Mouse (Mus musculus): Measurements from ENCODE around the gene Asgr2. TPM values are rescaled to one million over a fixed set of nuclear protein-coding genes. Genes with fewer than 3 reads are reported as not detected.

The Asgr2 gene
- polyA plus RNA-seq, 1 experiment = not detected

DNA sequence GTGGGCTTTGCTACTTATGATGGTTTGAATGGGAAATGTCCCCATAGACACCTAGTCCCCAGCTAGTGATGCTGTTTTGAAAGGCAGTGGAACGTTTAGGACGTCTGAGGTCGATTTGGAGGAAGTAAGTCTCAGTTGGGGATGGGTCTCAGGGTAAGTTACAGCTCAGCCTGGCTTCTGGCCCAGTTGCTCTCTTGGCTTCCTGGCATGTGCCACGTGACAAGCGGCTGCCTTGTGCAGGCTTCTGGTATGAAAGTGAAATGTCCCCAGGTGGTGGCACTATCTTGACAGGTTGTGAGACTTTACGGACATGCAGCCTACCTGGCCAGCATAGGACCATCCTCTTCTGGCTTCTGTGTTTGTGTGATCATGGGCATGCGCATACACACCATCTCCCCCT, 12.5 kb upstream of the Asgr2 start:
- Histone ChIP-seq H3K4me3 (replicated peaks) (no peak overlapping the region), H3K36me3 (ENCODE audit: control insufficient read depth) (no peaks in the 10 kb centered on the region), H3K4me1 (ENCODE audit: control insufficient read depth) (peaks cover 43% of the 10 kb centered on the region)

DNA sequence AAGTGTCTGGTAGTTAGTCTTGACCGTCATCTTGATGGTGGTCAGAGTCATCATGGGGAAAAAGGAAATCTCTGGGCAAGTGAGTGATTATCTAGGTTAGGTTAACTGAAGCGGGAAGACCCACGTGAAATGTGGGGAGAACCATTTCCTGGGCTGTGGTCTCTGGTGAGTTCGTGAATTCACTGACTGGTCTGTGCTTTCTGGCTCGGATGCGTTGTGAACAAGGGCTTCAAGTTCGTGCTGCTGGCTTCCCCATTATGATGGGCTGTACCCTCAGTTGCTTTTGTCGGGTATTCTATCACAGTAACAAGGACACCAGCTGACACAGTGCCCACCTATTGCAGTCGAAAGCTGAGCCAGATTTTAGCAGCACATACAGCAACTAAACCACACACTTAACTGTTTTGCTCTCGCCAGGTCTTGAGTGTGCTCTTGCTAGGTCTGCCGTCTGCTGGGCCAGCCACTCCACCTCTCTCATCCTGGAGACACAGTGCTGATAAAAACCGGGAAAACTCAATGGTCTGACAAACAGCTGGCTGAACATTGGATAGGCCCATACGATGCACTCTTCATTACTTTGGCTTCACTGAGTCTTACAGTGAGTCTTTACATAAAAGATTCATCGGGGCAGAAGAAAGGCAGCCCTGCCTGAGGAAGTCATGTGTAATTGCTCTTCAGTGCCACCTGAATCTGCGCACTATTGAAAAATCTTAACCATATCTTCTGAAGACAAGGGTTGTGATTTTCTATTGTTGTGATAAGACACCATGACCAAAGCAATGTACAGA, 11.4 kb upstream of the Asgr2 start:
- Histone ChIP-seq H3K36me3 (ENCODE audit: control insufficient read depth) (no peaks in the 10 kb centered on the region), H3K4me1 (ENCODE audit: control insufficient read depth) (peaks cover 32% of the 10 kb centered on the region), H3K9me3 (ENCODE audit: control insufficient read depth, low read length) (no peaks in the 10 kb centered on the region), H3K27me3 (ENCODE audit: control insufficient read depth) (peaks cover 11% of the 10 kb centered on the region), H3K4me3 (replicated peaks) (no peak overlapping the region)
- TF ChIP-seq GATA1 (IDR thresholded peaks at IDR 0.05; ENCODE audit: low read length) (no peak), TAL1 (IDR thresholded peaks at IDR 0.05; ENCODE audit: low read length) (no peak)

More for the DNA sequence above, 12.5 kb upstream of the Asgr2 start:
- Histone ChIP-seq H3K27me3 (ENCODE audit: control insufficient read depth) (peaks cover 11% of the 10 kb centered on the region), H3K9me3 (ENCODE audit: control insufficient read depth, low read length) (no peaks in the 10 kb centered on the region)
- no peak for TF ChIP-seq TAL1 (IDR thresholded peaks at IDR 0.05; ENCODE audit: low read length)
- no peak for TF ChIP-seq GATA1 (IDR thresholded peaks at IDR 0.05; ENCODE audit: low read length)

DNA sequence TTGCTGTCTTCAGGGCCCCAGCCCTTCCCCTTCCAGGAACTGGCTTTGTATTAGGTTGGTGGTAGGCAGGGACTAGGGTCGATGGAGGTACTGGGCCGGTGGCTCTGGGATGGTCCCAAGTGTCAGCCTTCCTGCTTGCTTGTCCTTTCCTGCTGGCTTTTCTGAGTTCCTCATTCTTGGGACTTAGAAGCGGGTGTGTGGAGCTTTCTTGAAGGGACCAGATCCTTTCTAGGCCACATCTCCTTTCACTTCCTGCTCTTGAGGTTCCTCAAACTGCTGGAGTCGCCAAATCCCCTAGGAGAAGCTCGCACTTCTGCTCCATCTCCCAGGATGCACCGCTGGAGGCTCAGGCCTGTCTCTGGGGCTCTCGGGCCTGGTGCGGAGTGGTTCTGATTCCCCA, 7.9 kb upstream of the Asgr2 start:
- Histone ChIP-seq H3K9me3 (ENCODE audit: control insufficient read depth, low read length) (peaks cover 8% of the 10 kb centered on the region), H3K36me3 (ENCODE audit: control insufficient read depth) (no peaks in the 10 kb centered on the region), H3K4me1 (ENCODE audit: control insufficient read depth) (peaks cover 7% of the 10 kb centered on the region), H3K4me3 (replicated peaks) (no peak overlapping the region), H3K27me3 (ENCODE audit: control insufficient read depth) (peaks cover 11% of the 10 kb centered on the region)
- TF ChIP-seq TAL1 (IDR thresholded peaks at IDR 0.05; ENCODE audit: low read length) = no peak
- no peak for TF ChIP-seq GATA1 (IDR thresholded peaks at IDR 0.05; ENCODE audit: low read length)

DNA sequence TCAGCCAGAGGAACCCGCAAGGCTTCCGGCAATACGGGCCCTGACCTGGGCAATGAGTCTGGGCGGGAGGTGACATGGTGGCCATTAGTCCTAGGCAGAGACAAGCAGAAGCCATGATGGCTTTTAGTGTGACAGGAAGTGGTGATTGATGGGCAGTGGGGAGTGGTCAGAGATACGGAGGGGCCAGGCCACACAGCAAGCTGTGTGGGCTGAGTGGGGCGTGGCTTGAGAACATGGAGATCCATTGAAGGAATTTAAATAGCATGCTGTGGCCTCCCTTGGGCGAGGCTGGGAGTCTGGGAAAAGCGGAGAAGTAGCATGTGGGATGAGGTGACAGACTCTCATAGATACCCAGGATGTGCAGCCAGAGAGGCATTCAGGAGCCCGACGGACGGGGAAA, 5.0 kb downstream of the Asgr2 start:
- H3K4me3 ChIP-seq (replicated peaks) = no peak overlapping the region
- H3K9me3 ChIP-seq (ENCODE audit: control insufficient read depth, low read length) = no peaks in the 10 kb centered on the region; the same call in 1 of the 2 replicates
- no peak for TF ChIP-seq TAL1 (IDR thresholded peaks at IDR 0.05; ENCODE audit: low read length)
- no peak for TF ChIP-seq GATA1 (IDR thresholded peaks at IDR 0.05; ENCODE audit: low read length)
- H3K4me1 ChIP-seq (ENCODE audit: control insufficient read depth) = no peaks in the 10 kb centered on the region
- no peaks in the 10 kb centered on the region; the same call in 1 of the 2 replicates for H3K36me3 ChIP-seq (ENCODE audit: control insufficient read depth)
- H3K27me3 ChIP-seq (ENCODE audit: control insufficient read depth) = 0 out of 2 replicates have a peak, but pooled peaks cover 2% of the 10 kb centered on the region

DNA sequence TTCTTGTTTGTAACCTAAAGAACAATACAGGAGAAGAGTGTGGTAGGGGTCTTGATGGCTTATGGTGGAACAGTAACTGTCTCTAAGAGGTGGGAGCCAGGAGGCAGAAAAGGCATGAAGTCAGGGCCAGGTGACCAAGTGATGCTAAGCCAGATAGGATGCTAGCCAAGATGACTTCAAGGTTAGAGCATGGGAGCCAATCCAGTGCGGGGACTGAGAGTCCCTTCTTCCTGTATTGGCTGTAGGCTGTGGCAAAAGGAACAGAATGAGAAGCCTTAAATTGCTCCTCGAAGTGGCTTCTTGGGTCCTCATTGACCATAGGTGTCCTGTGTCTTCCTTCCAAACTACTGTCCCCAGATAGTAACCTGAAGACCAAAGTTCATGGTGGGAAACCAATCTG, 6.7 kb downstream of the Asgr2 start:
- 0 out of 2 replicates have a peak, but pooled peaks cover 2% of the 10 kb centered on the region for H3K27me3 ChIP-seq (ENCODE audit: control insufficient read depth)

DNA sequence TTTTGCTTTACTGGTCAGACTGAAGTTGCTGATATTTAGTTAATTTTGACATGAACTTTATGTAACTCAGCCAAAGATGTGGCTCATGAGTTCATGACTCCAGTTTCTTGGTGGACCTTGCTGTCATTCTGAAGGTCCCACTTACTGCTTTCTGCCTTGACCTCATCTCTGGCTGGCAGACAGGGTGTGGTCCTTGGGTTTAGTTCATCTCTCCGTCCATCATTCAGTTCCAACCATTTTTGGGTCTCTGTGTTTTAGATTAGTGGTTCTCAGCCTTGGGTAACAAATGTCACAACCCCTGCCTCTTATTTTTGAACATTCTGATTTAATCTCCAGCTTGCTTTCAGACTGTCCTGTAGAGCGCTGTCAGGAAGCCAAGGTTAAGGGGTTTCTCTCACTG, 7.4 kb downstream of the Asgr2 start:
- TF ChIP-seq TAL1 (IDR thresholded peaks at IDR 0.05; ENCODE audit: low read length) (no peak), GATA1 (IDR thresholded peaks at IDR 0.05; ENCODE audit: low read length) (no peak)
- Histone ChIP-seq H3K27me3 (ENCODE audit: control insufficient read depth) (0 out of 2 replicates have a peak, but pooled peaks cover 2% of the 10 kb centered on the region), H3K4me3 (replicated peaks) (no peak overlapping the region), H3K9me3 (ENCODE audit: control insufficient read depth, low read length) (no peaks in the 10 kb centered on the region), H3K4me1 (ENCODE audit: control insufficient read depth) (no peaks in the 10 kb centered on the region), H3K36me3 (ENCODE audit: control insufficient read depth) (no peaks in the 10 kb centered on the region; the same call in 1 of the 2 replicates)

More for the DNA sequence above, 6.7 kb downstream of the Asgr2 start:
- H3K9me3 ChIP-seq (ENCODE audit: control insufficient read depth, low read length) = no peaks in the 10 kb centered on the region
- no peak overlapping the region for H3K4me3 ChIP-seq (replicated peaks)
- H3K4me1 ChIP-seq (ENCODE audit: control insufficient read depth) = no peaks in the 10 kb centered on the region
- H3K36me3 ChIP-seq (ENCODE audit: control insufficient read depth) = no peaks in the 10 kb centered on the region; the same call in 1 of the 2 replicates
- TF ChIP-seq GATA1 (IDR thresholded peaks at IDR 0.05; ENCODE audit: low read length) = no peak

DNA sequence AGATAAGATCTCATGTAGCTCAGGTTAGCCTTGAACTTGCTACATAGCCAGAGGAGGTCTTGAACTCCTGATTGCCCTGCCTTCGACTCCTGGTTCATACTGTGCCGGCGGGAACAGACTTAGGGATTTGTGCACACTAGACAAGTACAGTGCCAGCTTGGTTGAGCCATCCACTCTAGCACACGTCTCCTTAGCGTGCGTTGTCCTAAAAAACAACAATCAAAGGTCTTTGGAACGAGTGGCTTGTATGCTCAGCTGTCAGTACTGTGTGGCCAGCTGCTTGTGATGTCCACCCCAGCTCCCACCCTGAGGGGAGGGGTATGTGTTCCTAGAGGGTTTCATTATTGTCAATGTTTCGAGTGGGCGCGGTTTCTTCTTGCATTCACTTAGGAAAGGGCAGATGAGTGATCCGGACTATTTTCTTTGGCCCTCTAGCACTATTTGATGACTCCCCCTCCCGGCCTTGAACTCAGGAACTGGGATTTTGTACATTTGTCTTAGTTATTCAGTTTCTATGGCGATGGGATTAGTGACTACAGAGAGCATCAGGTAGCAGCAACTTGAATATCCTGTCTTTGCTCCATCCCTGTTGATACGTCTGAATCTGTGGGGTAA, 11.4 kb downstream of the Asgr2 start:
- Histone ChIP-seq H3K4me3 (replicated peaks) (no peak overlapping the region), H3K36me3 (ENCODE audit: control insufficient read depth) (no peaks in the 10 kb centered on the region; the same call in 1 of the 2 replicates), H3K9me3 (ENCODE audit: control insufficient read depth, low read length) (no peaks in the 10 kb centered on the region), H3K27me3 (ENCODE audit: control insufficient read depth) (no peaks in the 10 kb centered on the region), H3K4me1 (ENCODE audit: control insufficient read depth) (no peaks in the 10 kb centered on the region; the same call in 1 of the 2 replicates)
- TF ChIP-seq GATA1 (IDR thresholded peaks at IDR 0.05; ENCODE audit: low read length) (no peak), TAL1 (IDR thresholded peaks at IDR 0.05; ENCODE audit: low read length) (no peak)

DNA sequence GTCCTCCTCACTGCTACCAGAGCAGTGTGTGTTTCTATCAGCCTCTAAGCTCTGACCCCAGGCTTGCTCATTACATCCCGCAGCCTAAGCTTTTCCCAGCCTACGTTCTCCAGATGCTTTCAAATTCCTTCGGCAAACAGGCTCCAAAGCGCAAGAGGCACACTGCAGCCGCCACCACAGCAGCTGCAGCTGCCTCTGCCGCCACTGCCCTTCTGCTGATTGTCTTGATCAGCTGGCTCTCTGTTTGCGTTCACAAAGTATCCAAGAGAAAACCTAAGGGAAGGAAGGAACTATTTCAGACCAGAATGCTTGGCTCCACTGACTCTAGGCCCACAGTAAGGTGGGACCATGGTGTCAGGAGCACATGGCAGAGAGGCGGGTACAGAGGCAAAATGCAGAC, 14.6 kb downstream of the Asgr2 start:
- no peaks in the 10 kb centered on the region; the same call in 1 of the 2 replicates for H3K4me1 ChIP-seq (ENCODE audit: control insufficient read depth)
- H3K27me3 ChIP-seq (ENCODE audit: control insufficient read depth) = no peaks in the 10 kb centered on the region
- no peaks in the 10 kb centered on the region for H3K9me3 ChIP-seq (ENCODE audit: control insufficient read depth, low read length)
- TF ChIP-seq TAL1 (IDR thresholded peaks at IDR 0.05; ENCODE audit: low read length) = no peak
- no peak for TF ChIP-seq GATA1 (IDR thresholded peaks at IDR 0.05; ENCODE audit: low read length)
- H3K36me3 ChIP-seq (ENCODE audit: control insufficient read depth) = no peaks in the 10 kb centered on the region
- H3K4me3 ChIP-seq (replicated peaks) = no peak overlapping the region

DNA sequence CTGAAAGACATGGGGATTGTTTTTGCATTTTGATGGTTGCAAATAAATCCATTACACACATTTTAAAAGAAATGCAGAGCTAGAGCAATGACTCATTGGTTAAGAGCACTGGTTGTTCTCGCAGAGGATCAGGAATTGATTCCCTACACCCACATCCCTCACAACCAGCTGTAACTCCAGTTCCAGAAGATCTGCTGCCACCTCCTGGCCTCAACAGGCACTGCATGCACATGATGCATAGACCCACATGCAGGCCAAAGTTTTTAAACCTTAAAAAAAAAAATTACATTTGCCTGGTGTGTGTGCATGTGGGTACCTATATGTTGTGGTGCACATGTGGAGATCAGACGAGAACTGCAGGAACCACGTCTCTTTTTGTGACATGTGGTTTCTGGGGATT, 17.7 kb downstream of the Asgr2 start:
- Histone ChIP-seq H3K4me3 (replicated peaks) (no peak overlapping the region), H3K4me1 (ENCODE audit: control insufficient read depth) (no peaks in the 10 kb centered on the region; the same call in 1 of the 2 replicates), H3K27me3 (ENCODE audit: control insufficient read depth) (no peaks in the 10 kb centered on the region; the same call in 1 of the 2 replicates), H3K9me3 (ENCODE audit: control insufficient read depth, low read length) (no peaks in the 10 kb centered on the region), H3K36me3 (ENCODE audit: control insufficient read depth) (no peaks in the 10 kb centered on the region)
- TF ChIP-seq TAL1 (IDR thresholded peaks at IDR 0.05; ENCODE audit: low read length) (no peak), GATA1 (IDR thresholded peaks at IDR 0.05; ENCODE audit: low read length) (no peak)
